Mouse (Mus musculus) C2C12 (cell line): Measurements from ENCODE around the gene Rmnd5a. TPM values are rescaled to one million over a fixed set of nuclear protein-coding genes. Genes with fewer than 3 reads are reported as not detected.
A peak's percentile ranks its signal among the peaks of the same experiment; 100 is the strongest.

Source experiments
- H3K27me3 ChIP-seq: one replicate; pipeline ENCODE4 v1.6.1; 2011; ENCODE audit not compliant: control insufficient read depth, insufficient read depth, insufficient read length
- H3K36me3 ChIP-seq: one replicate; pipeline ENCODE4 v1.6.1; 2011; ENCODE audit not compliant: control insufficient read depth, insufficient read depth
- H3K4me3 ChIP-seq: one replicate; pipeline ENCODE4 v1.5.1; 2011; ENCODE audit warnings: mild to moderate bottlenecking, control low read depth; ENCODE audit not compliant: poor library complexity, insufficient read depth, severe bottlenecking
- H3K79me2 ChIP-seq: one replicate; pipeline ENCODE4 v1.6.1; 2011; ENCODE audit not compliant: control insufficient read depth, insufficient read depth
- H3K79me3 ChIP-seq: one replicate; pipeline ENCODE4 v1.6.1; 2011; ENCODE audit warnings: low read depth, control low read depth
- H3ac ChIP-seq: one replicate; pipeline ENCODE3; 2011; ENCODE audit warnings: low read depth; ENCODE audit not compliant: control insufficient read depth, insufficient read length
- CEBPB ChIP-seq: IDR thresholded peaks from one replicate; pipeline ENCODE4 v1.6.1; 2011; ENCODE audit warnings: low read depth, mild to moderate bottlenecking, control low read depth, moderate library complexity
- CTCF ChIP-seq: IDR thresholded peaks from one replicate; pipeline ENCODE4 v1.5.1; 2011; ENCODE audit not compliant: control insufficient read depth, insufficient read depth, insufficient read length
- FOSL1 ChIP-seq: IDR thresholded peaks from one replicate; pipeline ENCODE4 v1.8.0; 2011; ENCODE audit warnings: mild to moderate bottlenecking, low read length; ENCODE audit not compliant: poor library complexity, insufficient read depth, severe bottlenecking
- MAX ChIP-seq: IDR thresholded peaks from one replicate; pipeline ENCODE4 v1.6.1; 2011; ENCODE audit warnings: mild to moderate bottlenecking, control low read depth
- MYOD1 ChIP-seq: IDR thresholded peaks from one replicate; pipeline ENCODE4 v1.6.1; 2011; ENCODE audit warnings: low read depth; ENCODE audit not compliant: control insufficient read depth, insufficient read length
- MYOG ChIP-seq: IDR thresholded peaks from one replicate; pipeline ENCODE4 v1.6.1; 2011; ENCODE audit not compliant: control insufficient read depth, insufficient read length; ENCODE audit errors: extremely low read depth
- USF1 ChIP-seq: IDR thresholded peaks from one replicate; pipeline ENCODE4 v1.6.1; 2011; ENCODE audit warnings: low read depth, mild to moderate bottlenecking, control low read depth, moderate library complexity
- polyA plus RNA-seq: library from polyadenylated mRNA; unstranded; fragments of >200 nt; fragmentation: generic; extraction: Trizol; gene quantifications from one replicate; pipeline ENCODE4 v1.2.1, GENCODE M21; 2012; ENCODE audit warnings: missing spikeins

Gene Rmnd5a
- polyA plus RNA-seq, 1 experiment = 4.0 TPM

- Histone ChIP-seq H3K36me3 (no peaks in the 10 kb centered on the region), H3ac (peak overlapping the region; percentile 83), H3K27me3 (no peaks in the 10 kb centered on the region), H3K79me3 (peaks cover 3% of the 10 kb centered on the region), H3K4me3 (peak overlapping the region; percentile 80), H3K79me2 (peaks cover 21% of the 10 kb centered on the region)
- TF ChIP-seq MYOG = no peak
Observed at GRCm38 (mm10) chr6:71439506-71440216, 776 bp downstream of the Rmnd5a start.

- no peak for TF ChIP-seq USF1
- TF ChIP-seq CEBPB = no peak
- TF ChIP-seq FOSL1 = no peak
- TF ChIP-seq CTCF = no peak
- no peak for TF ChIP-seq MAX
- TF ChIP-seq MYOD1 = no peak
- TF ChIP-seq MYOG = no peak
- H3K79me3 ChIP-seq = peaks cover 5% of the 10 kb centered on the region
- H3K79me2 ChIP-seq = peaks cover 21% of the 10 kb centered on the region
- no peaks in the 10 kb centered on the region for H3K36me3 ChIP-seq
- H3K27me3 ChIP-seq = no peaks in the 10 kb centered on the region
- H3K4me3 ChIP-seq = no peak overlapping the region
- H3ac ChIP-seq = no peak overlapping the region
Observed at GRCm38 (mm10) chr6:71438070-71438469, 2.4 kb downstream of the Rmnd5a start.

DNA sequence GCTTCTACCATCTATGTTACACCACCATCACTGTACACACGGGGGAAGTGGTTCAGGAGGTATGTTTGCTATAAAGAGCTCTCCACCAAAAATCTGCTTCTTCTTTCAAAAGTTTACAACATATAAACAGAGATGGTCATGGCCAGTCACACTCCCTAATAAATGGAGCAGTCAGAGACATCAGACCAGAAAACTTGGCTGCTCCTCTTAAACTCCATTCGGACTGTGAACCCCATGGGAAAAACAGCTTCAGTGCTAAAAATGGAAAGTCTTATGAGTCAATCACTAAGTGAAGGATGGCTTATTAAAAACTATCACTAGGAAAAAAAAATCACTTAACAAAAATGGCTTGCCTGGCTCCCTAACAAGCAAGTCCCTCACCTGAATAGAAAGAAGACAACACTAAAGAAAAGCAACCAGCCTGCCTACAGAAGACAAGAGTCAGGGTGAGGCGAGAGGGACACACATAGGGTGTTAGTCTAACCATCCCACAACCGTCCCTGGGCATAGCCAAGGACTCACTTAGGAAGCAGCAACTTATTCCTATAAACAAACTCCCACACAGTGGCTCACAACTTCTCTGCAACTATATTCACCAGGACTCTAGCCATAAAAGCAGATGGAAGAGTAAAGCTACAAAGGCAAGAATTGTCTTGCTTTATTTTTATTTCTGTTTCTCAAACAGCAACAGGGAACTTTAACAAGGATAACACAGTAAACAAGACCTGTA lies 12.3 kb downstream of the Rmnd5a start:
- Histone ChIP-seq H3ac (no peak overlapping the region), H3K79me2 (no peaks in the 10 kb centered on the region), H3K27me3 (no peaks in the 10 kb centered on the region), H3K79me3 (no peaks in the 10 kb centered on the region), H3K36me3 (peaks cover 6% of the 10 kb centered on the region), H3K4me3 (no peak overlapping the region)
- no peak for TF ChIP-seq MYOG
- no peak for TF ChIP-seq USF1
- TF ChIP-seq CTCF = no peak
- no peak for TF ChIP-seq CEBPB
- TF ChIP-seq MAX = no peak
- TF ChIP-seq FOSL1 = no peak
- TF ChIP-seq MYOD1 = no peak

GRCm38 (mm10) chr6:71425681-71426080 lies 14.8 kb downstream of the Rmnd5a start:
- H3K36me3 ChIP-seq = peaks cover 6% of the 10 kb centered on the region
- TF ChIP-seq MYOG (no peak), USF1 (no peak), CTCF (no peak), FOSL1 (no peak), CEBPB (no peak), MAX (no peak), MYOD1 (no peak)
- no peak overlapping the region for H3K4me3 ChIP-seq
- H3ac ChIP-seq = no peak overlapping the region
- no peaks in the 10 kb centered on the region for H3K27me3 ChIP-seq
- H3K79me2 ChIP-seq = no peaks in the 10 kb centered on the region
- H3K79me3 ChIP-seq = no peaks in the 10 kb centered on the region

GRCm38 (mm10) chr6:71423116-71423515 lies 17.3 kb downstream of the Rmnd5a start:
- H3K27me3 ChIP-seq = no peaks in the 10 kb centered on the region

GRCm38 (mm10) chr6:71422162-71422561 lies 18.3 kb downstream of the Rmnd5a start:
- Histone ChIP-seq H3ac (no peak overlapping the region), H3K79me2 (no peaks in the 10 kb centered on the region), H3K4me3 (no peak overlapping the region), H3K79me3 (no peaks in the 10 kb centered on the region), H3K27me3 (no peaks in the 10 kb centered on the region), H3K36me3 (peaks cover 1% of the 10 kb centered on the region)
- TF ChIP-seq FOSL1 (no peak), CTCF (no peak), USF1 (no peak), MYOG (no peak), CEBPB (no peak), MAX (no peak), MYOD1 (no peak)

More at GRCm38 (mm10) chr6:71423116-71423515, 17.3 kb downstream of the Rmnd5a start:
- Histone ChIP-seq H3K36me3 (peaks cover 6% of the 10 kb centered on the region), H3K4me3 (no peak overlapping the region), H3ac (no peak overlapping the region), H3K79me3 (no peaks in the 10 kb centered on the region), H3K79me2 (no peaks in the 10 kb centered on the region)
- TF ChIP-seq FOSL1 (no peak), MAX (no peak), MYOG (no peak), USF1 (no peak), MYOD1 (no peak), CEBPB (no peak), CTCF (no peak)
